21 mouse cellular contexts compared by ENCODE assay signal in genomic region chr11:109199612-109200293, GRCm38 (mm10). TPM values are rescaled to one million over a fixed set of nuclear protein-coding genes. Genes with fewer than 3 reads are reported as not detected.
A peak's percentile ranks its signal among the peaks of the same experiment; 100 is the strongest.
DNase-seq lines count a peak whose midpoint lies in the region; ATAC-seq lines count a peak whose summit lies in the region.
"Had no signal": no experiment of that assay in that cellular context is flagged by ENCODE, and none has a peak within 500 bp of the region (broad histone marks: within the 10 kb centered on the region; RNA-seq: fewer than 3 reads in every experiment).

No protein-coding gene starts in this region.

- no peak for ATAC-seq in forebrain, embryonic 11.5 days (replicated peaks; ENCODE audit: low FRiP score)
- peak; percentile 79; the same call in 1 of the 2 replicates for ATAC-seq in hindbrain, embryonic 14.5 days (ENCODE audit: low FRiP score)
- ATAC-seq in midbrain, embryonic 11.5 days (ENCODE audit: low FRiP score) = peak; percentile 55

- H3K36me3 ChIP-seq in forebrain, embryonic 10.5 days (replicated peaks) = no peaks in the 10 kb centered on the region
- H3K36me3 ChIP-seq in forebrain, embryonic 11.5 days (ENCODE audit: control insufficient read depth, insufficient read depth, low read length) = no peaks in the 10 kb centered on the region
- no peaks in the 10 kb centered on the region for H3K36me3 ChIP-seq in embryonic facial prominence, embryonic 10.5 days (replicated peaks)
- no peaks in the 10 kb centered on the region for H3K36me3 ChIP-seq in hindbrain, embryonic 14.5 days (replicated peaks; ENCODE audit: control insufficient read depth, insufficient read depth)
- H3K36me3 ChIP-seq in midbrain, embryonic 11.5 days (ENCODE audit: control insufficient read depth, insufficient read depth, low read length) = no peaks in the 10 kb centered on the region
- H3K36me3 ChIP-seq: heart, embryonic 13.5 days had no signal

- no peak for DNase-seq in forebrain, embryonic 10.5 days (ENCODE audit: extremely low spot score, low spot score)
- no peak for DNase-seq in forebrain, embryonic 11.5 days (ENCODE audit: low spot score)
- DNase-seq in embryonic facial prominence, embryonic 10.5 days (ENCODE audit: low spot score) = no peak
- no peak for DNase-seq in hindbrain, embryonic 14.5 days (ENCODE audit: low spot score)
- DNase-seq in midbrain, embryonic 11.5 days (ENCODE audit: low spot score, missing footprints) = peak; percentile 23
- DNase-seq in adrenal gland, adult 18-20 months (ENCODE audit: low spot score in 2 of 2) = no peak
- DNase-seq in cerebellum, adult 11-12 months = no peak
- DNase-seq in layer of hippocampus, adult 11-12 months (ENCODE audit: low spot score) = no peak
- DNase-seq: cerebellum, adult 8-10 months; embryo, embryonic 11 days; gastrocnemius, postnatal 36 days; kidney, adult 8-10 months; thymus, postnatal 25 days had no signal

- H3K9me3 ChIP-seq in forebrain, embryonic 10.5 days = no peaks in the 10 kb centered on the region
- no peaks in the 10 kb centered on the region for H3K9me3 ChIP-seq in forebrain, embryonic 11.5 days (ENCODE audit: control insufficient read depth, low read length)
- no peaks in the 10 kb centered on the region for H3K9me3 ChIP-seq in embryonic facial prominence, embryonic 10.5 days
- no peaks in the 10 kb centered on the region for H3K9me3 ChIP-seq in hindbrain, embryonic 14.5 days (ENCODE audit: control insufficient read depth, low read length)
- no peaks in the 10 kb centered on the region for H3K9me3 ChIP-seq in midbrain, embryonic 11.5 days (ENCODE audit: control insufficient read depth, low read length)
- H3K9me3 ChIP-seq: heart, embryonic 13.5 days had no signal

- peaks cover 8% of the 10 kb centered on the region; the same call in 1 of the 2 replicates for H3K27me3 ChIP-seq in forebrain, embryonic 10.5 days (ENCODE audit: poor library complexity, severe bottlenecking)
- no peaks in the 10 kb centered on the region for H3K27me3 ChIP-seq in forebrain, embryonic 11.5 days (ENCODE audit: control insufficient read depth, insufficient read depth, low read length)
- H3K27me3 ChIP-seq in embryonic facial prominence, embryonic 10.5 days (replicated peaks; ENCODE audit: low read depth, poor library complexity, severe bottlenecking) = no peaks in the 10 kb centered on the region
- no peaks in the 10 kb centered on the region for H3K27me3 ChIP-seq in hindbrain, embryonic 14.5 days (ENCODE audit: control insufficient read depth, insufficient read depth, low read length)
- no peaks in the 10 kb centered on the region for H3K27me3 ChIP-seq in midbrain, embryonic 11.5 days (ENCODE audit: control insufficient read depth, insufficient read depth, low read length)

- H3K4me1 ChIP-seq in forebrain, embryonic 10.5 days = peaks cover 10% of the 10 kb centered on the region
- H3K4me1 ChIP-seq in forebrain, embryonic 11.5 days (replicated peaks; ENCODE audit: control insufficient read depth, insufficient read depth, low read length) = no peaks in the 10 kb centered on the region
- peaks cover 10% of the 10 kb centered on the region for H3K4me1 ChIP-seq in embryonic facial prominence, embryonic 10.5 days
- H3K4me1 ChIP-seq in hindbrain, embryonic 14.5 days (replicated peaks; ENCODE audit: control insufficient read depth, insufficient read depth, low read length) = no peaks in the 10 kb centered on the region; the same call in 1 of the 2 replicates
- peaks cover 3% of the 10 kb centered on the region; the same call in 1 of the 2 replicates for H3K4me1 ChIP-seq in midbrain, embryonic 11.5 days (ENCODE audit: control insufficient read depth, insufficient read depth, low read length)
- H3K4me1 ChIP-seq: heart, embryonic 13.5 days had no signal

- no peak overlapping the region for H3K4me3 ChIP-seq in forebrain, embryonic 10.5 days
- no peak overlapping the region for H3K4me3 ChIP-seq in forebrain, embryonic 11.5 days (ENCODE audit: low read depth, low read length)
- no peak overlapping the region for H3K4me3 ChIP-seq in embryonic facial prominence, embryonic 10.5 days
- no peak overlapping the region for H3K4me3 ChIP-seq in hindbrain, embryonic 14.5 days (replicated peaks; ENCODE audit: low read length)
- H3K4me3 ChIP-seq in midbrain, embryonic 11.5 days (ENCODE audit: low read depth, low read length) = no peak overlapping the region
- H3K4me3 ChIP-seq: heart, embryonic 13.5 days had no signal

- H3K27ac ChIP-seq in forebrain, embryonic 10.5 days = peak overlapping the region; percentile 63; the same call in 1 of the 2 replicates
- no peak overlapping the region for H3K27ac ChIP-seq in forebrain, embryonic 11.5 days (ENCODE audit: low read depth, low read length)
- H3K27ac ChIP-seq in embryonic facial prominence, embryonic 10.5 days (replicated peaks) = peak overlapping the region; percentile 27; the same call in 1 of the 2 replicates
- peak overlapping the region; percentile 16; the same call in 1 of the 2 replicates for H3K27ac ChIP-seq in hindbrain, embryonic 14.5 days
- peak overlapping the region; percentile 30 for H3K27ac ChIP-seq in midbrain, embryonic 11.5 days (ENCODE audit: low read depth, low read length)
- H3K27ac ChIP-seq: heart, embryonic 13.5 days; macrophage had no signal

- H3K9ac ChIP-seq in forebrain, embryonic 11.5 days (ENCODE audit: low read length) = no peak overlapping the region
- no peak overlapping the region for H3K9ac ChIP-seq in hindbrain, embryonic 14.5 days
- H3K9ac ChIP-seq in midbrain, embryonic 11.5 days (ENCODE audit: low read length) = no peak overlapping the region
- H3K9ac ChIP-seq: heart, embryonic 13.5 days had no signal

- H3K4me2 ChIP-seq in forebrain, embryonic 11.5 days (ENCODE audit: low read depth, low read length, severe bottlenecking) = no peak overlapping the region
- H3K4me2 ChIP-seq in hindbrain, embryonic 14.5 days (replicated peaks) = no peak overlapping the region
- no peak overlapping the region for H3K4me2 ChIP-seq in midbrain, embryonic 11.5 days
- H3K4me2 ChIP-seq: heart, embryonic 13.5 days had no signal

- 57% methylated on average over 8 of the region's 8 CpGs for WGBS in forebrain, embryonic 10.5 days
- WGBS in forebrain, embryonic 11.5 days = 36% methylated on average over 8 of the region's 8 CpGs
- WGBS in embryonic facial prominence, embryonic 10.5 days = 50% methylated on average over 8 of the region's 8 CpGs
- 24% methylated on average over 8 of the region's 8 CpGs for WGBS in hindbrain, embryonic 14.5 days
- WGBS in midbrain, embryonic 11.5 days = 35% methylated on average over 8 of the region's 8 CpGs

RNA-seq across cellular contexts. Expression of gene E030025P04Rik, which starts 55.6 kb away (rescaled TPM):
- polyA plus RNA-seq in forebrain, embryonic 10.5 days (2016; fragmentation: Nextera tagmentation; extraction: Ambion mirVana) = not detected in 2 replicates
- polyA plus RNA-seq in forebrain, embryonic 11.5 days (2014; fragmentation: Nextera tagmentation; extraction: Ambion mirVana) = not detected in 2 replicates
- not detected in 2 replicates for polyA plus RNA-seq in embryonic facial prominence, embryonic 10.5 days (2016; fragmentation: Nextera tagmentation; extraction: Ambion mirVana)
- polyA plus RNA-seq in hindbrain, embryonic 14.5 days (2014; fragmentation: Nextera tagmentation; extraction: Ambion mirVana) = not detected in 2 replicates
- not detected in 2 replicates for polyA plus RNA-seq in midbrain, embryonic 11.5 days (2014; fragmentation: Nextera tagmentation; extraction: Ambion mirVana)
- total RNA-seq in adrenal gland, adult 18-20 months (2021) = not detected
- total RNA-seq: CH12.LX; gastrocnemius, postnatal 36 days; hematopoietic stem cell, adult 5-6 weeks; left cerebral cortex, adult 18-20 months had no signal
- polyA plus RNA-seq: heart, embryonic 13.5 days; large intestine, adult 2 months; limb, embryonic 14.5 days; macrophage; stomach, embryonic 14.5 days had no signal
